Mouse (Mus musculus): ENCODE results near the gene Wnt11.

DNA sequence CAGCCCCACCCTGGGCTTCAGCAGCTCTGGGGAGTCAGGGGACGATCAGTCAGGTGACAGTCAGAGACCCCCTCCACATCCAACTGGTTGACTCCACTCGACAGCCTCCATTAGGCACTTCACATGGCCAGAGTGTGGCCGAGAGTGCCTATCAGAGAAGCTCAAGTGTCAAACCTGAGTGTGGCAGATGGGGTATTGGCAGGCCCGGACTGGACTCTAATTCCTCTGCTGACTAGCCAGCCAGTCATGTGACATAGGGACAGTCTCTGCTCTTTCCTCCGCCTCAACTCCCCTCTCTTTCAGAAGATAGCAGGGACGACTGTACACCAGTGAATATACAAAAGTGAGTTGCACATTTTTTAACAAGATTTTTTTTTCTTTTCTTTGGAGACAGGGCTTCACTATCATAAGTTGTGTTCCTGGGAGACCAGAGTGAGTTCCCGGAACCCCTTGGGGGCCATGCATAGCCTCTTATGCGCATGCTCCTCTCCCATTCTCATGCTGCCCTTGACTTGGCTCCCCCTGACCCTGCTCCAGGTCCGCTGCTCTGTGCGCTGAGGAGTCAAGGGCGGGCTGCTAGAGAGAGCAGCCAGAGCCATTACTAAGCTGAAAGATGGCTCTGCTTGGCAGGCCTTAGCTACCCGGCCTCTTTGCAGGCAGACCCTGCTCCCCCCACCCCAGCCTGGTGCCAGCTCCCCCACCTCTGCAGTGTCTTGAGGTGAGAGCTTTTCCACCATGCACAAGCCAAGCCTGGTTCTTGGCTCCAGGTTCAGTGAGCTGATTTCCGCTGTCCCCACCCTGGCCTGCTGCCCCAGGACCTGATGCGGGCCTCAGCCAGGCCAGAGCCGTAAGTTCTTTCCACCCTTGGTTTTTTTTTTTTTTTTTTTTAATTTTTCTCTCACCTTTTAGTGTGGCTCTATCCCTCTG lies 10.8 kb upstream of the Wnt11 start:
- TF ChIP-seq CTCF (IDR thresholded peaks at IDR 0.05; ENCODE audit: borderline replicate concordance, extremely low read depth, insufficient read depth, insufficient read length) (no peak), POLR2A (IDR thresholded peaks at IDR 0.05; ENCODE audit: borderline replicate concordance, extremely low read depth, insufficient read depth, insufficient read length, poor library complexity, severe bottlenecking) (no peak)
